Mouse (Mus musculus): Measurements from ENCODE around the gene Mtmr3. TPM values are rescaled to one million over a fixed set of nuclear protein-coding genes. Genes with fewer than 3 reads are reported as not detected.
"Not testable (repeated sequence)": the region's sequence is repeated elsewhere in the genome, so short reads cannot be mapped to it uniquely, and the experiment has no call there.

Gene Mtmr3
- polyA plus RNA-seq, 1 experiment from 2014 or later = 31.7 TPM

GRCm38 (mm10) chr11:4544627-4544921, 50.1 kb downstream of the Mtmr3 start:
- not testable (repeated sequence) for DNase-seq (ENCODE audit: low spot score); H3K36me3 ChIP-seq; H3K4me1 ChIP-seq (replicated peaks); H3K27ac ChIP-seq; H3K9me3 ChIP-seq; H3K4me3 ChIP-seq; H3K27me3 ChIP-seq (ENCODE audit: insufficient read depth, poor library complexity, severe bottlenecking)
- WGBS = 86% methylated on average over 1 of the region's 1 CpGs

GRCm38 (mm10) chr11:4543746-4544626, 50.7 kb downstream of the Mtmr3 start:
- Histone ChIP-seq H3K4me3 (no peak overlapping the region), H3K4me1 (replicated peaks) (no peaks in the 10 kb centered on the region), H3K9me3 (no peaks in the 10 kb centered on the region), H3K36me3 (no peaks in the 10 kb centered on the region), H3K27ac (no peak overlapping the region), H3K27me3 (ENCODE audit: insufficient read depth, poor library complexity, severe bottlenecking) (no peaks in the 10 kb centered on the region)
- no peak for DNase-seq (ENCODE audit: low spot score)
- 92% methylated on average over 7 of the region's 7 CpGs for WGBS

- Histone ChIP-seq H3K4me3 (no peak overlapping the region), H3K9me3 (no peaks in the 10 kb centered on the region), H3K36me3 (no peaks in the 10 kb centered on the region), H3K4me1 (replicated peaks) (no peaks in the 10 kb centered on the region), H3K27me3 (ENCODE audit: insufficient read depth, poor library complexity, severe bottlenecking) (no peaks in the 10 kb centered on the region), H3K27ac (no peak overlapping the region)
- DNase-seq (ENCODE audit: low spot score) = no peak
- 88% methylated on average over 2 of the region's 2 CpGs for WGBS
Measured at GRCm38 (mm10) chr11:4543040-4543551, 51.6 kb downstream of the Mtmr3 start.

DNA sequence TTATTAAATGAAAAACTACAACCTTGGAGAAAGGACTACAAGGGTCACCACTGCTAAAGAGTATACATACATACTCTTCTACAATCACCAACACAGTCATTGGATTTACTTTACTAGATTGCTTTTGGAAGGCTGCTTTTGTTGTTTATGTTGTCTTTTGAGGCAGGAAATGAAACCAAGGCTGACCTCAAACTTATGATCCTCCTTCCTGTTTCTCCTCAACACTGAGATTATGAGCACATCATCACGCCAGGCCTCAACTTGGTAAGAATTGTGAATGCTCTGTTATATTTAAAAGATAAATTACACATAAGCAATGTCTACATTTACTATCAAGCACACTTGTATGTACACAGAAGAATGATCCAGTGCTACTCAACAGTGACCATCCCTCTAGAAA, 58.0 kb downstream of the Mtmr3 start:
- H3K4me1 ChIP-seq (replicated peaks) = no peaks in the 10 kb centered on the region
- no peak overlapping the region for H3K4me3 ChIP-seq
- WGBS = 92% methylated on average over 1 of the region's 1 CpGs
- no peaks in the 10 kb centered on the region for H3K27me3 ChIP-seq (ENCODE audit: insufficient read depth, poor library complexity, severe bottlenecking)
- H3K27ac ChIP-seq = no peak overlapping the region
- no peaks in the 10 kb centered on the region for H3K36me3 ChIP-seq
- no peak for DNase-seq (ENCODE audit: low spot score)
- no peaks in the 10 kb centered on the region for H3K9me3 ChIP-seq

DNA sequence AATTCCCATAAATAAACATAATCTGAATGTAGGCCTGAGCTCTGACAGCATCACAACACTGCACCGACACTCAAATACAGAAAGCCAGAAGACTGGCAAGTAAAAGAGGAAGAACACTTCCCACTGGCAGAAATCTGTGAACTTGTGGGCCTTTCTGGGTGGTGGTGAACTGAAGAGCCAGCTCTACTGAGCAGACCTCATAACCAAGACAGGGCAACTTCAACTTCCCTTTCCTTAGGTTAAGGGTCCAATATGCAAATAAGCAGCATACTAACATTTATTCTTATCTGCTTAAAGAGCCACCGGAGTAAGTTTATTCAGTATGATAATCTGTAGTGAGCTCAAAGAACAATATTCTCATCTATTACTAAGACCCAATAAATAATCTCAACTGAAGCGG, 67.5 kb downstream of the Mtmr3 start:
- peaks cover 83% of the 10 kb centered on the region for H3K36me3 ChIP-seq
- WGBS = 92% methylated on average over 3 of the region's 3 CpGs

DNA sequence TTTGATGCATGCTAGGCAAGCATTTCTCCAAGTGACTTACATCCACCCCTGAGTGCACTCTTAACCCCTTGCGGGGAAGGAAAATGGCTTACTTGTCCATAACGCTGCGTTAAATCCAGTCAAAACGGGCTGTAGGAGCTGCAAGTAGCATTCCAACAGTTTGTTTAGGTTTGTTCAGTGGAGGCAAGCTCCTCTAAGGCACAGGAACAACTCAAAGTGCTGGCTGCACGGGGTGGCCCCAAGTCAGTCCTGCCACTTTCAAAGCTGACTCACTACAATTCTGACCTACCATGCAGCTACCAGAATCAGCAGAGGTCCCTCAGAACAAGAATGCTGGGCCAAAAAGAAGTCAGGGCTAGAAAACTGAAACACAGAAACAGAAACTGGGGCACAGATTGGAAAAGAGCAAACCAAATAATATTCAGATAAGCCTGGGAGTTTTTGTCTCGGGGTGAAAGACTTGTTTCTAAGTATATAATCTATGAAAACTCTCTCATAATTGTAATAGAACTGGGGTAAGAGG, 72.5 kb downstream of the Mtmr3 start:
- no peaks in the 10 kb centered on the region for H3K27me3 ChIP-seq (ENCODE audit: insufficient read depth, poor library complexity, severe bottlenecking)
- no peaks in the 10 kb centered on the region for H3K4me1 ChIP-seq (replicated peaks)
- no peak for DNase-seq (ENCODE audit: low spot score)
- no peaks in the 10 kb centered on the region for H3K9me3 ChIP-seq
- H3K36me3 ChIP-seq = peaks cover 90% of the 10 kb centered on the region
- 91% methylated on average over 6 of the region's 6 CpGs for WGBS
- H3K27ac ChIP-seq = no peak overlapping the region
- no peak overlapping the region for H3K4me3 ChIP-seq

More for the DNA sequence above, 67.5 kb downstream of the Mtmr3 start:
- no peaks in the 10 kb centered on the region for H3K4me1 ChIP-seq (replicated peaks)
- H3K9me3 ChIP-seq = no peaks in the 10 kb centered on the region
- no peaks in the 10 kb centered on the region for H3K27me3 ChIP-seq (ENCODE audit: insufficient read depth, poor library complexity, severe bottlenecking)
- H3K4me3 ChIP-seq = no peak overlapping the region
- no peak for DNase-seq (ENCODE audit: low spot score)
- no peak overlapping the region for H3K27ac ChIP-seq

DNA sequence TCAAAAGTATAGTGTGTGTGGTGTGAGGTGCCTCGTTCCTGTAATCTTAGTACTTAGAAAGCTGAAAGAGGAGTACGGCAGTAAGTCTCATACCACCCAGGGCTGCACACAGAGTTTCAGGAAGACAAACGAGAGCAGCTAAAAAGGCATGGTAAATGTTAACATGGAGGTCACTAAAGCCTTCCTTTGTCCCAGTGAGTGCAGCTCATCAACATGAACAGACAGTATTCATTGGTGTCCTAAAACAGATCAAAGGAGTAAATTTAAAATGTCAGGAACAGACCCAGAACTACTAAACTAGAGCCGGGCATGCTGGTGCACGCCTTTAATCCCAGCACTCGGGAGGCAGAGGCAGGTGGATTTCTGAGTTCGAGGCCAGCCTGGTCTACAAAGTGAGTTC, 75.7 kb downstream of the Mtmr3 start:
- H3K36me3 ChIP-seq = peaks cover 89% of the 10 kb centered on the region
- H3K4me1 ChIP-seq (replicated peaks) = no peaks in the 10 kb centered on the region
- 84% methylated on average over 7 of the region's 7 CpGs for WGBS
- no peaks in the 10 kb centered on the region for H3K27me3 ChIP-seq (ENCODE audit: insufficient read depth, poor library complexity, severe bottlenecking)
- no peaks in the 10 kb centered on the region for H3K9me3 ChIP-seq
- DNase-seq (ENCODE audit: low spot score) = no peak
- no peak overlapping the region for H3K4me3 ChIP-seq
- H3K27ac ChIP-seq = no peak overlapping the region

GRCm38 (mm10) chr11:4507421-4507820, 87.2 kb downstream of the Mtmr3 start:
- DNase-seq (ENCODE audit: low spot score) = no peak
- no peak overlapping the region for H3K4me3 ChIP-seq
- no peaks in the 10 kb centered on the region for H3K9me3 ChIP-seq
- no peaks in the 10 kb centered on the region for H3K27me3 ChIP-seq (ENCODE audit: insufficient read depth, poor library complexity, severe bottlenecking)
- no peak overlapping the region for H3K27ac ChIP-seq
- H3K36me3 ChIP-seq = peaks cover 53% of the 10 kb centered on the region
- whole genome bisulfite sequencing = 86% methylated on average over 2 of the region's 2 CpGs
- H3K4me1 ChIP-seq (replicated peaks) = no peaks in the 10 kb centered on the region

GRCm38 (mm10) chr11:4506486-4506885, 88.2 kb downstream of the Mtmr3 start:
- Histone ChIP-seq H3K36me3 (peaks cover 63% of the 10 kb centered on the region), H3K4me1 (replicated peaks) (no peaks in the 10 kb centered on the region), H3K27me3 (ENCODE audit: insufficient read depth, poor library complexity, severe bottlenecking) (no peaks in the 10 kb centered on the region), H3K27ac (no peak overlapping the region), H3K9me3 (no peaks in the 10 kb centered on the region), H3K4me3 (no peak overlapping the region)
- no peak for DNase-seq (ENCODE audit: low spot score)
- WGBS = 86% methylated on average over 2 of the region's 2 CpGs

GRCm38 (mm10) chr11:4502206-4502605, 92.5 kb downstream of the Mtmr3 start:
- Histone ChIP-seq H3K27me3 (ENCODE audit: insufficient read depth, poor library complexity, severe bottlenecking) (no peaks in the 10 kb centered on the region), H3K4me1 (replicated peaks) (no peaks in the 10 kb centered on the region), H3K27ac (no peak overlapping the region), H3K36me3 (peaks cover 77% of the 10 kb centered on the region), H3K9me3 (no peaks in the 10 kb centered on the region), H3K4me3 (no peak overlapping the region)
- 84% methylated on average over 2 of the region's 2 CpGs for WGBS
- no peak for DNase-seq (ENCODE audit: low spot score)

DNA sequence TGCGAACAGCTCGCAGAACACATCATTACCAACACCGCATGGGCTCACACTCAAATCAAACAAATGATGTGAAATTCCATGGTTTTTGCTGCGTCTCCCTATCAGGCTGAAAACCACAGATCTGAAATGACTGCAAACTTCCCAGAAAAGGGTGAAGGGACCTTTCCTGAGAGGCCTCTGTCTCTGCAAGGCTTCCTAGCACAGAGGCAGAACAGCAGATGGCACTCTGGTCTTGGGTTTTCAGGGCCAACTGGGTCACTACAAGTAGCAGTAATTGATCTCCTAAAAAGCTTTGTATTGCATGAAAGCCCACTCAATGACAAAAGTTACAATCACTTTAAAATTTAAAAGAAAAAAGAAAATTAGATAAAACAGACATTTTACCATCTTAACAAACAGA, 93.8 kb downstream of the Mtmr3 start:
- H3K36me3 ChIP-seq = peaks cover 79% of the 10 kb centered on the region

DNA sequence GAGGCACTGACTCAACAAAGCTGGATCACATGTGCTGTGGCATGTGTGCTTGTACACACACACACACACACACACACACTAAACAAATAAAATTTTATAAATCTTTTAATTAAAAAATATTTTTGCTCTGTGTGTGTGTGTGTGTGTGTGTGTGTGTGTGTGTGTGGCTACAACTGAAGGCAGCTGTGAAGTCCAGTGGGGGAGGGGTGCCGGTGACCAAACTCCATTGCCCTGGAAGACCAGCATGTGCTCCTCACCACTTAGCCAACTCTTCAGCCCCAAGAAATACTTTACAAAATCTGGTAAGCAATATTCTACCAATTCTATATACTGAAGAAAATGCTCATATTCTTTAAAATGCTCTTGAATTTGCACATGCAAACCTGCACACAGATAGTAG, 94.4 kb downstream of the Mtmr3 start:
- H3K36me3 ChIP-seq = peaks cover 79% of the 10 kb centered on the region
- DNase-seq (ENCODE audit: low spot score) = no peak
- 96% methylated on average over 1 of the region's 1 CpGs for WGBS
- no peaks in the 10 kb centered on the region for H3K27me3 ChIP-seq (ENCODE audit: insufficient read depth, poor library complexity, severe bottlenecking)
- H3K9me3 ChIP-seq = no peaks in the 10 kb centered on the region
- H3K4me3 ChIP-seq = no peak overlapping the region
- no peak overlapping the region for H3K27ac ChIP-seq
- H3K4me1 ChIP-seq (replicated peaks) = no peaks in the 10 kb centered on the region

More for the DNA sequence above, 93.8 kb downstream of the Mtmr3 start:
- no peak for DNase-seq (ENCODE audit: low spot score)
- no peaks in the 10 kb centered on the region for H3K27me3 ChIP-seq (ENCODE audit: insufficient read depth, poor library complexity, severe bottlenecking)
- no peaks in the 10 kb centered on the region for H3K9me3 ChIP-seq
- no peak overlapping the region for H3K27ac ChIP-seq
- 94% methylated on average over 4 of the region's 4 CpGs for whole genome bisulfite sequencing
- no peaks in the 10 kb centered on the region for H3K4me1 ChIP-seq (replicated peaks)
- H3K4me3 ChIP-seq = no peak overlapping the region

GRCm38 (mm10) chr11:4499456-4499855, 95.2 kb downstream of the Mtmr3 start:
- H3K36me3 ChIP-seq = peaks cover 82% of the 10 kb centered on the region

More at GRCm38 (mm10) chr11:4499456-4499855, 95.2 kb downstream of the Mtmr3 start:
- DNase-seq (ENCODE audit: low spot score) = no peak
- 94% methylated on average over 2 of the region's 2 CpGs for WGBS
- H3K27me3 ChIP-seq (ENCODE audit: insufficient read depth, poor library complexity, severe bottlenecking) = no peaks in the 10 kb centered on the region
- no peak overlapping the region for H3K4me3 ChIP-seq
- H3K4me1 ChIP-seq (replicated peaks) = no peaks in the 10 kb centered on the region
- no peaks in the 10 kb centered on the region for H3K9me3 ChIP-seq
- no peak overlapping the region for H3K27ac ChIP-seq
